Mouse (Mus musculus) cerebellum, adult 2 months (tissue): ENCODE data around the gene Rpl13a.

Experiments
- CTCF ChIP-seq: fragments of 200-500 bp; IDR thresholded peaks from 2 replicates; pipeline ENCODE4 v1.5.1; 2011; ENCODE audit warnings: low read depth, mild to moderate bottlenecking, control low read depth, low read length, moderate library complexity, borderline replicate concordance; ENCODE audit not compliant: insufficient read depth
- POLR2A ChIP-seq: fragments of 200-500 bp; IDR thresholded peaks from 2 replicates; pipeline ENCODE4 v1.6.1; 2011; ENCODE audit warnings: low read length, control low read depth, borderline replicate concordance; ENCODE audit not compliant: insufficient read depth

DNA sequence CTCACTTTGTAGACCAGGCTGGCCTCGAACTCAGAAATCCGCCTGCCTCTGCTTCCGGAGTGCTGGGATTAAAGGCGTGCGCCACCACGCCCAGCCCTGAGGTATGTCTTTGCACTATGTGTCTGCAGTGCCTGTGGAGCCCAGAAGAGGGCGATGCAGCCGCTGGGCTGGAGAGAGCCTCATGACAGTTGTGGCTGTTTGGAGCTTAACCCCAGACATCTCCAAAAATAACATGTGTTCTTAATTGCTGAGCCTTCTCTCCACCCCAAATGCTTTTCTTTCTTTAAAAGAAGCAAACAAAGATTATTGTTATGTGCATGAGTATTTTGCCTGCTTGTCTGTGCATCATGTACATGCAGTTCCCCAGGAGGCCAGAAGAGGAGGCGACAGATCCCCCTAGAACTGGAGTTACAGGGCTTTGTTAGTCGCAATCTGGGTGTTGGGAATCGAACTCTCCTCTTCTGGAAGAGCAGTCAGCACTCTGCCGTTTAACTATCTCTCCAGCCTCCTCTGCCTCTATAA, 26.5 kb upstream of the Rpl13a start:
- TF ChIP-seq POLR2A (no peak), CTCF (peak; percentile 58)
